Comparison of ENCODE assay signal across 23 mouse cellular contexts in the genomic region with DNA sequence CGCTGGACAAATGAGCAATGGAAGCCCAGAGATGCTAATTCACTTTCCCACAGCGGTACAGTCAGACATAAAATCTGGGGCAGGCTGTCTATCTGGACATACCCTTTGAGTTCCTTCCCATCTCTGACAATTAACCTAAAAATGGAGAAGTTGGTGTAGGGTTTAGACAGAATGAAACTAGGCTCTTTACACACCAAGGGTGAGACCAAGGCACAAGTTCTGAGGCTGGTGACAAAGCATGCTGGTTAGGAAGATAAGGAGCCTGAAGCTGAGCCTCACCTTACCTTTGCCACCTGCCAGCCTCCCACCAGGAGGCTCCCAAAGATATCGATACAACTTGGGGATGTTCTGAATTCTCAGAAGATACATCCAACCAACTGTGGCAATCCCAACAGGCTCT. TPM values are rescaled to one million over a fixed set of nuclear protein-coding genes. Genes with fewer than 3 reads are reported as not detected.
DNase-seq lines count a peak whose midpoint lies in the region; ATAC-seq lines count a peak whose summit lies in the region.
"Had no signal": no experiment of that assay in that cellular context is flagged by ENCODE, and none has a peak within 500 bp of the region (broad histone marks: within the 10 kb centered on the region; RNA-seq: fewer than 3 reads in every experiment).

No protein-coding gene starts in this region.

- peak; percentile 53 to 76 for DNase-seq in spleen, postnatal 36 days (ENCODE audit: low spot score in 2 of 2)
- no peak for DNase-seq in spleen, adult 18-20 months
- DNase-seq in adrenal gland, postnatal 10 days: no peak
- no peak for DNase-seq in layer of hippocampus, adult 9-11 months
- DNase-seq in heart, adult 18-20 months: no peak
- DNase-seq: adrenal gland, postnatal 14 days; cerebellum, adult 11-12 months; cerebellum, postnatal 10 days; gastrocnemius, adult 2 months; gastrocnemius, postnatal 36 days; heart, postnatal 10 days; kidney, adult 11 months; kidney, postnatal 36 days; lung, postnatal 36 days; right cerebral cortex, adult 18-20 months; thymus, adult 2 months; thymus, postnatal 36 days had no signal

- peak; percentile 88 for ATAC-seq in common myeloid progenitor, adult 5-6 weeks (replicated peaks; ENCODE audit: low read depth, poor library complexity, severe bottlenecking)
- ATAC-seq in megakaryocyte-erythroid progenitor cell, adult 5-6 weeks (replicated peaks; ENCODE audit: low FRiP score, low TSS enrichment, poor library complexity, severe bottlenecking): 0 out of 2 replicates have a peak, but pooled peaks have one; percentile 45
- ATAC-seq: forebrain, embryonic 14.5 days; inflammation-experienced regulatory T-cells, adult 6 months; midbrain, embryonic 15.5 days; Patski had no signal

RNA-seq across cellular contexts. Expression of a gene that starts 58.5 kb away (rescaled TPM):
- total RNA-seq in common myeloid progenitor, adult 5-6 weeks (2017): 4.3 and 4.6 TPM in 2 replicates
- total RNA-seq in megakaryocyte-erythroid progenitor cell, adult 5-6 weeks (2014; fragmentation: Nextera tagmentation): 1.4 TPM in 1 of 2 replicates, not detected in the other
- 3.1 and 15.2 TPM in 2 replicates for total RNA-seq in megakaryocyte-erythroid progenitor cell, adult 5-6 weeks (2017)
- total RNA-seq in adrenal gland, postnatal 10 days (2021): 10 to 100 TPM; 47.0 to 94.0 TPM
- total RNA-seq in heart, adult 18-20 months (2021): 10 to 100 TPM; 25.9 to 33.9 TPM

Comparison
In these comparisons a context has a peak if more than half of its experiments do, and no peak if none do; other contexts are left out.
1. DNase-seq: peak in spleen, postnatal 36 days (2 of 2); none in spleen, adult 18-20 months (0 of 2), adrenal gland, postnatal 10 days (single experiment), layer of hippocampus, adult 9-11 months (single experiment) and heart, adult 18-20 months (0 of 2).